Comparison of ENCODE assay signal across 11 mouse cellular contexts in the genomic region with DNA sequence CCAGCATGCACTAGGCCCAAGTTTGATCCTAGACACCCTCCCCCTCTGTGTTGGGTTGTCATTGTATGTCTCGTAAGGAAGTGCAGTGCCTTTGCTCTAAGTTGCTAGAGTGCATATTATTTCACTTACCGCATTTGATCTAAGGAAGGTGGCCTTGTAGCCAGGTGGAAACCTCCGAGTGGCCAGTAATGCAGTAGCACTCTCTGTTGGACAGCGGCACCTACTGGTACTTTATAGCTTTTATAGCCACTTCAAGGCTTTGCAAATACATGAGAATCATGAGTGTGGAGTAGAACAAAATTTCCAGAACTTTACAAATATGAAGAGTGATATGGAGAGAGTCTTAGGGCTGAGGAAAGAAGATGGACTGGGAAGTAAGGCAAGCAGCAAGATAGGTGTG. TPM values are rescaled to one million over a fixed set of nuclear protein-coding genes. Genes with fewer than 3 reads are reported as not detected.
DNase-seq lines count a peak whose midpoint lies in the region; ATAC-seq lines count a peak whose summit lies in the region.
"Had no signal": no experiment of that assay in that cellular context is flagged by ENCODE, and none has a peak within 500 bp of the region (broad histone marks: within the 10 kb centered on the region; RNA-seq: fewer than 3 reads in every experiment).

No protein-coding gene starts in this region.

- DNase-seq in forebrain, embryonic 10.5 days (ENCODE audit: extremely low spot score, low spot score), result no peak
- DNase-seq in neural tube, embryonic 10.5 days (ENCODE audit: extremely low spot score, low spot score), result no peak
- DNase-seq in kidney, postnatal 14 days, result peak; percentile 47
- DNase-seq in thymus, postnatal 14 days, result no peak
- no peak for DNase-seq in adipocyte (ENCODE audit: low spot score)
- no peak for DNase-seq in layer of hippocampus, postnatal 14 days (ENCODE audit: low spot score in 2 of 2)
- DNase-seq: cerebellum, adult 11 months had no signal

- ATAC-seq in forebrain, embryonic 12.5 days (ENCODE audit: low FRiP score), result 0 out of 2 replicates have a peak, but pooled peaks have one; percentile 49
- ATAC-seq in neural tube, embryonic 14.5 days (ENCODE audit: low read depth), result 0 out of 2 replicates have a peak, but pooled peaks have one; percentile 46

- no peak overlapping the region for H3K9ac ChIP-seq in forebrain, embryonic 12.5 days
- H3K9ac ChIP-seq in neural tube, embryonic 14.5 days (replicated peaks; ENCODE audit: low read depth, low read length), result no peak overlapping the region
- H3K9ac ChIP-seq: heart, embryonic 15.5 days; limb, embryonic 13.5 days had no signal

- H3K9me3 ChIP-seq in forebrain, embryonic 12.5 days, result no peaks in the 10 kb centered on the region
- no peaks in the 10 kb centered on the region for H3K9me3 ChIP-seq in forebrain, embryonic 10.5 days
- no peaks in the 10 kb centered on the region for H3K9me3 ChIP-seq in neural tube, embryonic 14.5 days (ENCODE audit: control insufficient read depth, low read length)
- H3K9me3 ChIP-seq: heart, embryonic 15.5 days; limb, embryonic 13.5 days had no signal

- no peak overlapping the region for H3K27ac ChIP-seq in forebrain, embryonic 12.5 days
- H3K27ac ChIP-seq in forebrain, embryonic 10.5 days, result no peak overlapping the region
- H3K27ac ChIP-seq in neural tube, embryonic 14.5 days (ENCODE audit: low read depth, low read length), result no peak overlapping the region
- H3K27ac ChIP-seq: heart, embryonic 15.5 days; limb, embryonic 13.5 days had no signal

- peaks cover 6% of the 10 kb centered on the region for H3K36me3 ChIP-seq in forebrain, embryonic 12.5 days (replicated peaks)
- peaks cover 32% of the 10 kb centered on the region for H3K36me3 ChIP-seq in forebrain, embryonic 10.5 days (replicated peaks)
- H3K36me3 ChIP-seq in neural tube, embryonic 14.5 days (ENCODE audit: control insufficient read depth, insufficient read depth, low read length), result no peaks in the 10 kb centered on the region

- H3K4me1 ChIP-seq in forebrain, embryonic 12.5 days, result no peaks in the 10 kb centered on the region
- no peaks in the 10 kb centered on the region for H3K4me1 ChIP-seq in forebrain, embryonic 10.5 days
- no peaks in the 10 kb centered on the region for H3K4me1 ChIP-seq in neural tube, embryonic 14.5 days (ENCODE audit: control insufficient read depth, insufficient read depth, low read length)
- H3K4me1 ChIP-seq: heart, embryonic 15.5 days had no signal

- no peaks in the 10 kb centered on the region for H3K27me3 ChIP-seq in forebrain, embryonic 12.5 days
- H3K27me3 ChIP-seq in forebrain, embryonic 10.5 days (ENCODE audit: poor library complexity, severe bottlenecking), result no peaks in the 10 kb centered on the region
- H3K27me3 ChIP-seq in neural tube, embryonic 14.5 days (ENCODE audit: control insufficient read depth, insufficient read depth, low read length), result no peaks in the 10 kb centered on the region
- H3K27me3 ChIP-seq: heart, embryonic 15.5 days; limb, embryonic 13.5 days had no signal

- no peak overlapping the region for H3K4me3 ChIP-seq in forebrain, embryonic 12.5 days (replicated peaks)
- H3K4me3 ChIP-seq in forebrain, embryonic 10.5 days, result no peak overlapping the region
- H3K4me3 ChIP-seq in neural tube, embryonic 14.5 days (ENCODE audit: low read depth, low read length), result no peak overlapping the region
- H3K4me3 ChIP-seq: heart, embryonic 15.5 days; limb, embryonic 13.5 days had no signal

- H3K4me2 ChIP-seq in forebrain, embryonic 12.5 days, result no peak overlapping the region
- no peak overlapping the region for H3K4me2 ChIP-seq in neural tube, embryonic 14.5 days (ENCODE audit: low read depth, low read length)
- H3K4me2 ChIP-seq: heart, embryonic 15.5 days; limb, embryonic 13.5 days had no signal

- WGBS in forebrain, embryonic 12.5 days, result 60% methylated on average over 4 of the region's 4 CpGs
- WGBS in forebrain, embryonic 10.5 days, result 63% methylated on average over 4 of the region's 4 CpGs
- WGBS in neural tube, embryonic 14.5 days, result 64% methylated on average over 4 of the region's 4 CpGs

RNA-seq across cellular contexts. Expression of gene Cbr4, which starts 11.5 kb away (rescaled TPM):
- 25.1 and 26.8 TPM in 2 replicates for polyA plus RNA-seq in forebrain, embryonic 12.5 days (2016; fragmentation: Nextera tagmentation; extraction: Ambion mirVana)
- polyA plus RNA-seq in forebrain, embryonic 10.5 days (2016; fragmentation: Nextera tagmentation; extraction: Ambion mirVana), result 30.2 and 32.4 TPM in 2 replicates
- polyA plus RNA-seq in neural tube, embryonic 14.5 days (2014; fragmentation: Nextera tagmentation; extraction: Ambion mirVana), result 19.6 and 20.2 TPM in 2 replicates
- total RNA-seq in layer of hippocampus, postnatal 14 days (2021), result 10 to 100 TPM; 23.1 to 28.3 TPM
